Mouse (Mus musculus) erythroblast, embryonic 14.5 days (primary cell): ENCODE measurements around the gene Pbx2. TPM values are rescaled to one million over a fixed set of nuclear protein-coding genes. Genes with fewer than 3 reads are reported as not detected.

Experiments
- H3K27me3 ChIP-seq: 2 replicates; pipeline ENCODE4 v1.6.1; 2012; ENCODE audit warnings: inconsistent platforms; ENCODE audit not compliant: control insufficient read depth
- H3K36me3 ChIP-seq: 2 replicates; pipeline ENCODE4 v1.6.1; 2012; ENCODE audit warnings: mild to moderate bottlenecking, inconsistent platforms; ENCODE audit not compliant: control insufficient read depth
- H3K4me1 ChIP-seq: 2 replicates; pipeline ENCODE4 v1.6.1; 2012; ENCODE audit warnings: inconsistent platforms; ENCODE audit not compliant: control insufficient read depth
- H3K4me3 ChIP-seq: replicated peaks from 2 replicates; pipeline ENCODE3; 2012; ENCODE audit warnings: moderate library complexity, mild to moderate bottlenecking, inconsistent platforms
- H3K9me3 ChIP-seq: 2 replicates; pipeline ENCODE4 v1.6.1; 2012; ENCODE audit warnings: low read length, inconsistent platforms, mixed read lengths; ENCODE audit not compliant: control insufficient read depth
- GATA1 ChIP-seq: IDR thresholded peaks from 2 replicates; pipeline ENCODE4 v1.6.1; 2012; ENCODE audit warnings: low read length, inconsistent platforms, mixed read lengths
- TAL1 ChIP-seq: IDR thresholded peaks from 3 replicates; pipeline ENCODE4 v1.6.1; 2012; ENCODE audit warnings: low read length, inconsistent platforms, mixed read lengths
- polyA plus RNA-seq: library from polyadenylated mRNA; stranded (reverse); fragments of >175 nt; gene quantifications from 2 replicates; pipeline ENCODE4 v1.2.3, GENCODE M21; 2012

Pbx2 gene
- polyA plus RNA-seq, 1 experiment: 11.5 TPM

GRCm38 (mm10) chr17:34640778-34641601 lies 49.9 kb downstream of the Pbx2 start:
- no peak for TF ChIP-seq GATA1
- TF ChIP-seq TAL1: no peak
- Histone ChIP-seq H3K4me3 (no peak overlapping the region), H3K4me1 (peaks cover 18% of the 10 kb centered on the region), H3K36me3 (no peaks in the 10 kb centered on the region; the same call in 1 of the 2 replicates), H3K27me3 (peaks cover 26% of the 10 kb centered on the region), H3K9me3 (no peaks in the 10 kb centered on the region)

GRCm38 (mm10) chr17:34641945-34642344 lies 50.9 kb downstream of the Pbx2 start:
- no peak overlapping the region for H3K4me3 ChIP-seq
- no peaks in the 10 kb centered on the region; the same call in 1 of the 2 replicates for H3K36me3 ChIP-seq
- H3K9me3 ChIP-seq: no peaks in the 10 kb centered on the region
- TF ChIP-seq GATA1: no peak
- H3K27me3 ChIP-seq: peaks cover 26% of the 10 kb centered on the region
- H3K4me1 ChIP-seq: peaks cover 26% of the 10 kb centered on the region

- Histone ChIP-seq H3K36me3 (peaks cover 2% of the 10 kb centered on the region), H3K4me1 (peaks cover 38% of the 10 kb centered on the region)
- TF ChIP-seq TAL1: no peak
- TF ChIP-seq GATA1: no peak
These were observed 52.3 kb downstream of the Pbx2 start for GRCm38 (mm10) chr17:34643379-34643778.

GRCm38 (mm10) chr17:34643944-34644343 lies 52.9 kb downstream of the Pbx2 start:
- Histone ChIP-seq H3K27me3 (peaks cover 26% of the 10 kb centered on the region), H3K36me3 (peaks cover 8% of the 10 kb centered on the region), H3K4me3 (no peak overlapping the region), H3K9me3 (no peaks in the 10 kb centered on the region), H3K4me1 (peaks cover 41% of the 10 kb centered on the region)
- TF ChIP-seq TAL1 (no peak), GATA1 (no peak)

More at GRCm38 (mm10) chr17:34643379-34643778, 52.3 kb downstream of the Pbx2 start:
- no peak overlapping the region for H3K4me3 ChIP-seq
- peaks cover 26% of the 10 kb centered on the region for H3K27me3 ChIP-seq
- H3K9me3 ChIP-seq: no peaks in the 10 kb centered on the region

GRCm38 (mm10) chr17:34644608-34645007 lies 53.5 kb downstream of the Pbx2 start, which contains the start of gene Fkbpl:
TSS of gene Fkbpl (plus strand) at chr17:34644764.
- Histone ChIP-seq H3K9me3 (no peaks in the 10 kb centered on the region), H3K4me3 (peak within 1 kb of the TSS; percentile 87), H3K36me3 (peaks cover 14% of the 10 kb centered on the region), H3K27me3 (peaks cover 21% of the 10 kb centered on the region), H3K4me1 (peaks cover 41% of the 10 kb centered on the region)
- TF ChIP-seq GATA1 (no peak), TAL1 (no peak)

- peak overlapping the region; percentile 87 for H3K4me3 ChIP-seq
- peaks cover 22% of the 10 kb centered on the region for H3K36me3 ChIP-seq
- peaks cover 17% of the 10 kb centered on the region for H3K27me3 ChIP-seq
- peaks cover 41% of the 10 kb centered on the region for H3K4me1 ChIP-seq
- H3K9me3 ChIP-seq: no peaks in the 10 kb centered on the region
- TF ChIP-seq GATA1: no peak
- TF ChIP-seq TAL1: no peak
These were observed 54.3 kb downstream of the Pbx2 start for GRCm38 (mm10) chr17:34645256-34645829.

GRCm38 (mm10) chr17:34645831-34646511 lies 54.9 kb downstream of the Pbx2 start:
- Histone ChIP-seq H3K9me3 (no peaks in the 10 kb centered on the region), H3K4me1 (peaks cover 41% of the 10 kb centered on the region), H3K36me3 (peaks cover 28% of the 10 kb centered on the region), H3K27me3 (peaks cover 14% of the 10 kb centered on the region), H3K4me3 (peak overlapping the region; percentile 87)
- TF ChIP-seq GATA1 (no peak), TAL1 (no peak)

Other genes starting within 250 kb of the Pbx2 start
- gene Btnl2, start 236.4 kb upstream of the Pbx2 start, polyA plus RNA-seq: not detected in 2 replicates
- not detected in 2 replicates for gene Btnl1, start 214.1 kb upstream of the Pbx2 start, polyA plus RNA-seq
- gene BC051142, start 192.4 kb upstream of the Pbx2 start, polyA plus RNA-seq: not detected in 2 replicates
- 0.02 TPM in 1 of 2 replicates, not detected in the other for gene Btnl4, start 113.9 kb upstream of the Pbx2 start, polyA plus RNA-seq
- gene Btnl6, start 73.9 kb upstream of the Pbx2 start, polyA plus RNA-seq: not detected in 2 replicates
- 0.16 and 0.17 TPM in 2 replicates for gene Notch4, start 27.0 kb upstream of the Pbx2 start, polyA plus RNA-seq
- 1.2 and 1.3 TPM in 2 replicates for gene Gpsm3, start 1.5 kb upstream of the Pbx2 start, polyA plus RNA-seq
- 0.33 and 0.46 TPM in 2 replicates for gene Ager, start 6.6 kb downstream of the Pbx2 start, polyA plus RNA-seq
- gene Rnf5, start 12.4 kb downstream of the Pbx2 start, polyA plus RNA-seq: 16.2 and 16.8 TPM in 2 replicates
- gene Agpat1, start 13.0 kb downstream of the Pbx2 start, polyA plus RNA-seq: 16.1 and 18.7 TPM in 2 replicates
- 0.03 and 0.05 TPM in 2 replicates for gene Egfl8, start 24.7 kb downstream of the Pbx2 start, polyA plus RNA-seq
- 1.4 and 1.7 TPM in 2 replicates for gene Ppt2, start 37.2 kb downstream of the Pbx2 start, polyA plus RNA-seq
- not detected in 2 replicates for gene Prrt1, start 38.3 kb downstream of the Pbx2 start, polyA plus RNA-seq
- 0.48 and 0.56 TPM in 2 replicates for gene Fkbpl, start 53.5 kb downstream of the Pbx2 start, polyA plus RNA-seq
- gene Atf6b, start 55.9 kb downstream of the Pbx2 start, polyA plus RNA-seq: 7.7 and 7.8 TPM in 2 replicates
- under 0.01 TPM in 1 of 2 replicates, not detected in the other for gene Tnxb, start 79.3 kb downstream of the Pbx2 start, polyA plus RNA-seq
- 0.05 TPM in 1 of 2 replicates, not detected in the other for gene C4b, start 152.6 kb downstream of the Pbx2 start, polyA plus RNA-seq
- not detected in 2 replicates for gene Cyp21a1, start 213.3 kb downstream of the Pbx2 start, polyA plus RNA-seq
- 6.3 and 6.7 TPM in 2 replicates for gene Stk19, start 245.7 kb downstream of the Pbx2 start, polyA plus RNA-seq
- 15.3 and 22.0 TPM in 2 replicates for gene Dxo, start 245.8 kb downstream of the Pbx2 start, polyA plus RNA-seq